Mouse (Mus musculus): ENCODE data around the gene Pou2f1.
"Not testable (repeated sequence)": the region's sequence is repeated elsewhere in the genome, so short reads cannot be mapped to it uniquely, and the experiment has no call there.

Gene Pou2f1

GRCm38 (mm10) chr1:166003181-166004022, 924 bp upstream of the Pou2f1 start:
- DNase-seq (ENCODE audit: low spot score in 2 of 2), result peak; percentile 95 to 97

- no peak for DNase-seq (ENCODE audit: low spot score in 2 of 2)
Observed at GRCm38 (mm10) chr1:166001904-166002489, 481 bp downstream of the Pou2f1 start.

GRCm38 (mm10) chr1:166001121-166001903, 1.2 kb downstream of the Pou2f1 start:
- peak; percentile 71 to 78 for DNase-seq (ENCODE audit: low spot score in 2 of 2)

GRCm38 (mm10) chr1:166000601-166001120, 1.8 kb downstream of the Pou2f1 start:
- DNase-seq (ENCODE audit: low spot score in 2 of 2), result peak in 1 of 2 experiments; percentile 41

GRCm38 (mm10) chr1:165999709-166000108, 2.8 kb downstream of the Pou2f1 start:
- no peak for DNase-seq (ENCODE audit: low spot score in 2 of 2)

GRCm38 (mm10) chr1:165995661-165996055, 6.8 kb downstream of the Pou2f1 start:
- DNase-seq (ENCODE audit: low spot score in 2 of 2), result no peak

GRCm38 (mm10) chr1:165995011-165995660, 7.3 kb downstream of the Pou2f1 start:
- DNase-seq (ENCODE audit: low spot score in 2 of 2), result not testable (repeated sequence)

GRCm38 (mm10) chr1:165994279-165994678, 8.2 kb downstream of the Pou2f1 start:
- DNase-seq (ENCODE audit: low spot score in 2 of 2), result no peak

GRCm38 (mm10) chr1:165993270-165994156, 9.0 kb downstream of the Pou2f1 start:
- no peak for DNase-seq (ENCODE audit: low spot score in 2 of 2)

- no peak for DNase-seq (ENCODE audit: low spot score in 2 of 2)
Observed at GRCm38 (mm10) chr1:165988536-165988935, 13.9 kb downstream of the Pou2f1 start.

- DNase-seq (ENCODE audit: low spot score in 2 of 2), result no peak
Observed at GRCm38 (mm10) chr1:165988072-165988471, 14.4 kb downstream of the Pou2f1 start.

- no peak for DNase-seq (ENCODE audit: low spot score in 2 of 2)
Observed at GRCm38 (mm10) chr1:165985743-165986360, 16.6 kb downstream of the Pou2f1 start.

GRCm38 (mm10) chr1:165985186-165985585, 17.3 kb downstream of the Pou2f1 start:
- no peak for DNase-seq (ENCODE audit: low spot score in 2 of 2)

GRCm38 (mm10) chr1:165976672-165977448, 25.6 kb downstream of the Pou2f1 start:
- no peak for DNase-seq (ENCODE audit: low spot score in 2 of 2)

GRCm38 (mm10) chr1:165969001-165969690, 33.3 kb downstream of the Pou2f1 start:
- no peak for DNase-seq (ENCODE audit: low spot score in 2 of 2)

GRCm38 (mm10) chr1:165967027-165967654, 35.3 kb downstream of the Pou2f1 start:
- peak; percentile 9 to 52 for DNase-seq (ENCODE audit: low spot score in 2 of 2)

- DNase-seq (ENCODE audit: low spot score in 2 of 2), result no peak
Observed at GRCm38 (mm10) chr1:165966156-165966914, 36.1 kb downstream of the Pou2f1 start.
